Mouse (Mus musculus) midbrain, embryonic 10.5 days (tissue): ENCODE results near the gene Pdp2. TPM values are rescaled to one million over a fixed set of nuclear protein-coding genes. Genes with fewer than 3 reads are reported as not detected.
"Not testable (repeated sequence)": the region's sequence is repeated elsewhere in the genome, so short reads cannot be mapped to it uniquely, and the experiment has no call there.

ENCODE experiments used
- DNase-seq: peaks from one replicate; pipeline ENCODE4 v3.0.0-alpha.2; 2017; ENCODE audit warnings: low spot score
- H3K27ac ChIP-seq: fragments of 300-500 bp; sonication (generic); replicated peaks from 2 replicates; pipeline ENCODE4 v1.5.1; 2016; ENCODE audit warnings: mild to moderate bottlenecking
- H3K27me3 ChIP-seq: fragments of 300-500 bp; sonication (generic); 2 replicates; pipeline ENCODE4 v1.6.1; 2016; ENCODE audit warnings: low read depth, mild to moderate bottlenecking; ENCODE audit not compliant: poor library complexity, severe bottlenecking
- H3K36me3 ChIP-seq: fragments of 300-500 bp; sonication (generic); 2 replicates; pipeline ENCODE4 v1.6.1; 2016; ENCODE audit warnings: mild to moderate bottlenecking, moderate library complexity
- H3K4me1 ChIP-seq: fragments of 300-500 bp; sonication (generic); 2 replicates; pipeline ENCODE4 v1.6.1; 2016
- H3K4me3 ChIP-seq: fragments of 300-500 bp; sonication (generic); 2 replicates; pipeline ENCODE4 v1.5.1; 2016; ENCODE audit warnings: mild to moderate bottlenecking, moderate library complexity
- H3K9me3 ChIP-seq: fragments of 300-500 bp; sonication (generic); replicated peaks from 2 replicates; pipeline ENCODE4 v1.6.1; 2016; ENCODE audit warnings: mild to moderate bottlenecking
- WGBS: fragments of 180-500 bp; shearing (Covaris S2); methylation state at CpG from one replicate; pipeline ENCODE4 v1.1.7; 2016; 5-methylcytosine and 5-hydroxymethylcytosine counted together
- polyA plus RNA-seq: library from polyadenylated mRNA; unstranded; fragments of >200 nt; fragmentation: Nextera tagmentation; extraction: Ambion mirVana; gene quantifications from 2 replicates; pipeline ENCODE4 v1.2.1, GENCODE M21; 2016

The Pdp2 gene
- polyA plus RNA-seq, 1 experiment from 2014 or later: 14.3 TPM

- WGBS: 1% methylated on average over 66 of the region's 66 CpGs
- peak; percentile 87 for DNase-seq
- Histone ChIP-seq H3K9me3 (no peaks in the 10 kb centered on the region), H3K27ac (peak within 1 kb of the TSS; percentile 89), H3K27me3 (no peaks in the 10 kb centered on the region), H3K4me1 (peaks cover 22% of the 10 kb centered on the region), H3K36me3 (peaks cover 25% of the 10 kb centered on the region), H3K4me3 (peak within 1 kb of the TSS; percentile 82)
Observed at GRCm38 (mm10) chr8:104641426-104642323, 50.4 kb downstream of the Pdp2 start, which contains the start of gene Ciao2b. Gene Ciao2b, minus strand, starts transcription at chr8:104641965.

- peaks cover 22% of the 10 kb centered on the region for H3K4me1 ChIP-seq
- WGBS: 85% methylated on average over 6 of the region's 6 CpGs
- H3K36me3 ChIP-seq: peaks cover 23% of the 10 kb centered on the region
- H3K9me3 ChIP-seq: no peaks in the 10 kb centered on the region
- H3K4me3 ChIP-seq: peak overlapping the region; percentile 82
- peak overlapping the region; percentile 89 for H3K27ac ChIP-seq
- no peaks in the 10 kb centered on the region for H3K27me3 ChIP-seq
- DNase-seq: no peak
Observed at GRCm38 (mm10) chr8:104642324-104642654, 51.0 kb downstream of the Pdp2 start.

GRCm38 (mm10) chr8:104644187-104644586 lies 52.9 kb downstream of the Pdp2 start:
- H3K27ac ChIP-seq, H3K36me3 ChIP-seq, DNase-seq, H3K4me3 ChIP-seq, H3K9me3 ChIP-seq, H3K27me3 ChIP-seq: not testable (repeated sequence)
- peaks cover 22% of the 10 kb centered on the region for H3K4me1 ChIP-seq
- 70% methylated on average over 3 of the region's 3 CpGs for WGBS

Other genes with a start within 250 kb of the Pdp2 start
- gene Cmtm4, start 195.6 kb upstream of the Pdp2 start, polyA plus RNA-seq: 1.7 and 1.8 TPM in 2 replicates
- 80.1 and 96.1 TPM in 2 replicates for gene Dync1li2, start 148.4 kb upstream of the Pdp2 start, polyA plus RNA-seq
- gene Terb1, start 81.5 kb upstream of the Pdp2 start, polyA plus RNA-seq: 0.16 and 0.22 TPM in 2 replicates
- 134 and 139 TPM in 2 replicates for gene Nae1, start 56.8 kb upstream of the Pdp2 start, polyA plus RNA-seq
- 0.86 and 1.2 TPM in 2 replicates for gene Car7, start 56.8 kb upstream of the Pdp2 start, polyA plus RNA-seq
- gene Cdh16, start 32.9 kb downstream of the Pdp2 start, polyA plus RNA-seq: not detected in 2 replicates
- gene Rrad, start 39.9 kb downstream of the Pdp2 start, polyA plus RNA-seq: 1.3 and 2.0 TPM in 2 replicates
- gene Ciao2b, start 50.5 kb downstream of the Pdp2 start, polyA plus RNA-seq: 107 and 110 TPM in 2 replicates
- gene Ces2a, start 142.6 kb downstream of the Pdp2 start, polyA plus RNA-seq: not detected in 2 replicates
- gene Ces2b, start 240.1 kb downstream of the Pdp2 start, polyA plus RNA-seq: 0.22 TPM in 1 of 2 replicates, not detected in the other